15 mouse cellular contexts compared by ENCODE assay signal in genomic region chr2:30450530-30450929, GRCm38 (mm10). TPM values are rescaled to one million over a fixed set of nuclear protein-coding genes. Genes with fewer than 3 reads are reported as not detected.
DNase-seq lines count a peak whose midpoint lies in the region; ATAC-seq and TF ChIP-seq lines count a peak whose summit lies in the region.
"Had no signal": no experiment of that assay in that cellular context is flagged by ENCODE, and none has a peak within 500 bp of the region (broad histone marks: within the 10 kb centered on the region; RNA-seq: fewer than 3 reads in every experiment).

No protein-coding gene starts in this region.

- no peak overlapping the region for H3K27ac ChIP-seq in hindbrain, postnatal 0 days
- no peak overlapping the region for H3K27ac ChIP-seq in hindbrain, embryonic 13.5 days
- no peak overlapping the region for H3K27ac ChIP-seq in lung, postnatal 0 days (ENCODE audit: low read length)
- no peak overlapping the region for H3K27ac ChIP-seq in ES-E14 (ENCODE audit: insufficient read depth, low read depth, low read length, poor library complexity, severe bottlenecking)
- H3K27ac ChIP-seq: embryonic facial prominence, embryonic 15.5 days; hindbrain, embryonic 12.5 days; kidney, embryonic 15.5 days had no signal

- no peaks in the 10 kb centered on the region; the same call in 1 of the 2 replicates for H3K36me3 ChIP-seq in hindbrain, postnatal 0 days (ENCODE audit: insufficient read depth, low read length)
- peaks cover 44% of the 10 kb centered on the region for H3K36me3 ChIP-seq in hindbrain, embryonic 13.5 days
- H3K36me3 ChIP-seq in lung, postnatal 0 days (ENCODE audit: insufficient read depth, low read length): peaks cover 17% of the 10 kb centered on the region; the same call in 1 of the 2 replicates
- peaks cover 9% of the 10 kb centered on the region; the same call in 1 of the 2 replicates for H3K36me3 ChIP-seq in ES-E14 (ENCODE audit: control insufficient read depth, insufficient read depth, low read length, poor library complexity, severe bottlenecking)

- no peaks in the 10 kb centered on the region for H3K27me3 ChIP-seq in hindbrain, postnatal 0 days (ENCODE audit: insufficient read depth, low read length)
- H3K27me3 ChIP-seq in hindbrain, embryonic 13.5 days: no peaks in the 10 kb centered on the region
- H3K27me3 ChIP-seq in lung, postnatal 0 days (replicated peaks; ENCODE audit: insufficient read depth, low read length): no peaks in the 10 kb centered on the region
- H3K27me3 ChIP-seq: embryonic facial prominence, embryonic 15.5 days; hindbrain, embryonic 12.5 days; kidney, embryonic 15.5 days had no signal

- no peak for TF ChIP-seq EP300 in lung, postnatal 0 days (IDR thresholded peaks at IDR 0.05)

- TF ChIP-seq CTCF in hindbrain, postnatal 0 days (IDR thresholded peaks at IDR 0.05; ENCODE audit: low read depth): peak; percentile 48
- peak; percentile 63 for TF ChIP-seq CTCF in lung, postnatal 0 days (IDR thresholded peaks at IDR 0.05)

- H3K4me2 ChIP-seq in hindbrain, postnatal 0 days (ENCODE audit: low read depth, low read length): no peak overlapping the region
- H3K4me2 ChIP-seq in hindbrain, embryonic 13.5 days: no peak overlapping the region
- no peak overlapping the region for H3K4me2 ChIP-seq in lung, postnatal 0 days (replicated peaks; ENCODE audit: low read depth, low read length)
- H3K4me2 ChIP-seq: embryonic facial prominence, embryonic 15.5 days; heart, embryonic 11.5 days; hindbrain, embryonic 12.5 days; kidney, embryonic 15.5 days had no signal

- no peak for ATAC-seq in hindbrain, postnatal 0 days
- no peak for ATAC-seq in hindbrain, embryonic 13.5 days (ENCODE audit: low FRiP score)
- ATAC-seq in lung, postnatal 0 days: no peak

- H3K9me3 ChIP-seq in hindbrain, postnatal 0 days (ENCODE audit: low read length): no peaks in the 10 kb centered on the region
- no peaks in the 10 kb centered on the region; the same call in 1 of the 2 replicates for H3K9me3 ChIP-seq in hindbrain, embryonic 13.5 days
- H3K9me3 ChIP-seq in lung, postnatal 0 days (ENCODE audit: low read length): no peaks in the 10 kb centered on the region
- H3K9me3 ChIP-seq in ES-E14 (ENCODE audit: control insufficient read depth, insufficient read depth, low read depth, low read length): no peaks in the 10 kb centered on the region
- H3K9me3 ChIP-seq: hindbrain, embryonic 12.5 days had no signal

- no peak overlapping the region for H3K4me3 ChIP-seq in hindbrain, postnatal 0 days (ENCODE audit: low read length)
- H3K4me3 ChIP-seq in hindbrain, embryonic 13.5 days: no peak overlapping the region
- no peak overlapping the region for H3K4me3 ChIP-seq in lung, postnatal 0 days (ENCODE audit: low read depth, low read length)
- no peak overlapping the region for H3K4me3 ChIP-seq in ES-E14 (ENCODE audit: insufficient read depth in 1 of 2, low read depth in 1 of 2, low read length in 2 of 2, poor library complexity in 1 of 2, severe bottlenecking in 1 of 2)
- H3K4me3 ChIP-seq: embryonic facial prominence, embryonic 15.5 days; hindbrain, embryonic 12.5 days; kidney, embryonic 15.5 days; myocyte had no signal

- 81% methylated on average over 1 of the region's 1 CpGs for WGBS in hindbrain, postnatal 0 days
- WGBS in hindbrain, embryonic 13.5 days: 75% methylated on average over 1 of the region's 1 CpGs
- 69% methylated on average over 1 of the region's 1 CpGs for WGBS in lung, postnatal 0 days

- in situ Hi-C loops in ES-E14 (cut with MboI; ENCODE audit: low sequenced_read_pairs in 2 of 2, unreplicated experiment in 2 of 2): loop anchor here (25.0 kb wide), 1 partner anchor 337 kb away; no protein-coding TSS in a partner anchor

- no peaks in the 10 kb centered on the region for H3K4me1 ChIP-seq in hindbrain, postnatal 0 days (ENCODE audit: insufficient read depth, low read length)
- H3K4me1 ChIP-seq in hindbrain, embryonic 13.5 days (replicated peaks): peaks cover 3% of the 10 kb centered on the region
- peaks cover 7% of the 10 kb centered on the region; the same call in 1 of the 2 replicates for H3K4me1 ChIP-seq in lung, postnatal 0 days (ENCODE audit: insufficient read depth, low read depth, low read length)
- peaks cover 2 to 24% of the 10 kb centered on the region in 2 experiments; a peak in 3 of 4 replicates for H3K4me1 ChIP-seq in ES-E14 (ENCODE audit: control insufficient read depth in 2 of 2, insufficient read depth in 2 of 2, low read length in 2 of 2, poor library complexity in 1 of 2)

- no peak for DNase-seq in hindbrain, postnatal 0 days (ENCODE audit: low spot score)
- no peak for DNase-seq in lung, postnatal 0 days (ENCODE audit: low spot score)
- no peak for DNase-seq in lung, postnatal 36 days
- DNase-seq in ES-E14 (ENCODE audit: low read depth, low spot score): no peak
- DNase-seq in naive thymus-derived CD4-positive, alpha-beta T cell, adult 2 months (ENCODE audit: low read depth): peak; percentile 51
- DNase-seq in adrenal gland, adult (ENCODE audit: inconsistent age in 2 of 2, low spot score in 1 of 2): no peak
- DNase-seq in left cerebral cortex, adult 8-10 months (ENCODE audit: low spot score in 2 of 2): no peak
- DNase-seq: spleen, adult 18-20 months; thymus, adult 2 months had no signal

- H3K9ac ChIP-seq in hindbrain, postnatal 0 days (replicated peaks; ENCODE audit: low read length): no peak overlapping the region
- no peak overlapping the region for H3K9ac ChIP-seq in hindbrain, embryonic 13.5 days
- no peak overlapping the region for H3K9ac ChIP-seq in lung, postnatal 0 days (replicated peaks; ENCODE audit: low read depth)
- no peak overlapping the region for H3K9ac ChIP-seq in ES-E14 (ENCODE audit: insufficient read depth, low read depth, low read length, poor library complexity, severe bottlenecking)
- H3K9ac ChIP-seq: embryonic facial prominence, embryonic 15.5 days; hindbrain, embryonic 12.5 days; kidney, embryonic 15.5 days had no signal

TF ChIP-seq in ES-E14, 5 proteins besides CTCF, POLR2A, EP300 and RAD21:
- TF ChIP-seq ZC3H11A (IDR thresholded peaks at IDR 0.05; ENCODE audit: borderline replicate concordance, low read depth, low read length) (no peak), ZNF384 (IDR thresholded peaks at IDR 0.05; ENCODE audit: low read depth, low read length) (peak; percentile 95)
TF ChIP-seq in ES-E14: peak in this region for 1.

RNA-seq across cellular contexts. Expression of gene Ier5l, which starts 23.5 kb away (rescaled TPM):
- total RNA-seq in hindbrain, postnatal 0 days (2014; rRNA removed): 26.5 and 30.2 TPM in 2 replicates
- polyA plus RNA-seq in hindbrain, postnatal 0 days (2015; fragmentation: Nextera tagmentation; extraction: Ambion mirVana): 2.4 and 2.8 TPM in 2 replicates
- polyA plus RNA-seq in hindbrain, embryonic 13.5 days (2015; fragmentation: Nextera tagmentation; extraction: Ambion mirVana): 2.1 and 2.9 TPM in 2 replicates
- polyA plus RNA-seq in lung, postnatal 0 days (2015; fragmentation: Nextera tagmentation; extraction: Ambion mirVana): 3.6 and 4.0 TPM in 2 replicates
- 13.3 and 17.7 TPM in 2 replicates for total RNA-seq in ES-E14 (2012; rRNA removed)
- 10 to 100 TPM; 18.3 to 21.6 (median 19.8) TPM for total RNA-seq in left cerebral cortex, adult 8-10 months (2022)

RNA-seq across cellular contexts. Expression of gene Ptpa, which starts 34.7 kb away (rescaled TPM):
- total RNA-seq in hindbrain, postnatal 0 days (2014; rRNA removed): 140 and 156 TPM in 2 replicates
- 133 and 138 TPM in 2 replicates for polyA plus RNA-seq in hindbrain, postnatal 0 days (2015; fragmentation: Nextera tagmentation; extraction: Ambion mirVana)
- 129 and 133 TPM in 2 replicates for polyA plus RNA-seq in hindbrain, embryonic 13.5 days (2015; fragmentation: Nextera tagmentation; extraction: Ambion mirVana)
- polyA plus RNA-seq in lung, postnatal 0 days (2015; fragmentation: Nextera tagmentation; extraction: Ambion mirVana): 88.0 and 93.3 TPM in 2 replicates
- 97.9 and 103 TPM in 2 replicates for total RNA-seq in ES-E14 (2012; rRNA removed)
- 100 to 1,000 TPM; 174 to 191 (median 186) TPM for total RNA-seq in left cerebral cortex, adult 8-10 months (2022)

RNA-seq across cellular contexts. Expression of gene Crat, which starts 34.9 kb away (rescaled TPM):
- total RNA-seq in hindbrain, postnatal 0 days (2014; rRNA removed): 49.3 and 51.5 TPM in 2 replicates
- polyA plus RNA-seq in hindbrain, postnatal 0 days (2015; fragmentation: Nextera tagmentation; extraction: Ambion mirVana): 26.0 and 27.6 TPM in 2 replicates
- 22.1 and 24.0 TPM in 2 replicates for polyA plus RNA-seq in hindbrain, embryonic 13.5 days (2015; fragmentation: Nextera tagmentation; extraction: Ambion mirVana)
- polyA plus RNA-seq in lung, postnatal 0 days (2015; fragmentation: Nextera tagmentation; extraction: Ambion mirVana): 36.5 and 37.4 TPM in 2 replicates
- 5.3 and 5.8 TPM in 2 replicates for total RNA-seq in ES-E14 (2012; rRNA removed)
- total RNA-seq in left cerebral cortex, adult 8-10 months (2022): 10 to 100 TPM; 52.0 to 65.8 (median 62.6) TPM

RNA-seq across cellular contexts. Expression of gene Dolpp1, which starts 58.5 kb away (rescaled TPM):
- 119 and 122 TPM in 2 replicates for total RNA-seq in hindbrain, postnatal 0 days (2014; rRNA removed)
- 48.2 and 49.4 TPM in 2 replicates for polyA plus RNA-seq in hindbrain, postnatal 0 days (2015; fragmentation: Nextera tagmentation; extraction: Ambion mirVana)
- polyA plus RNA-seq in hindbrain, embryonic 13.5 days (2015; fragmentation: Nextera tagmentation; extraction: Ambion mirVana): 51.2 and 53.9 TPM in 2 replicates
- 25.0 and 26.1 TPM in 2 replicates for polyA plus RNA-seq in lung, postnatal 0 days (2015; fragmentation: Nextera tagmentation; extraction: Ambion mirVana)
- total RNA-seq in ES-E14 (2012; rRNA removed): 55.6 and 87.0 TPM in 2 replicates
- total RNA-seq in left cerebral cortex, adult 8-10 months (2022): 10 to 100 TPM; 22.2 to 30.1 (median 27.3) TPM
